Mouse (Mus musculus): ENCODE data around the gene Polr3c. TPM values are rescaled to one million over a fixed set of nuclear protein-coding genes. Genes with fewer than 3 reads are reported as not detected.
A peak's percentile ranks its signal among the peaks of the same experiment; 100 is the strongest.
"Not testable (repeated sequence)": the region's sequence is repeated elsewhere in the genome, so short reads cannot be mapped to it uniquely, and the experiment has no call there.

Polr3c gene
- 10 to 100 TPM; 25.5 to 26.3 TPM for total RNA-seq (2021)
- long read RNA-seq, experiment 1, transcript Polr3c-201 (15 exons, 2,390 nt) = major isoform, 6 of 23 reads
- long read RNA-seq, experiment 1, partial matches to known transcripts = 2 of 23 reads
- long read RNA-seq, experiment 1, other reads (novel, unspliced or antisense) = 12 of 23 reads
- long read RNA-seq, experiment 2, transcript Polr3c-201 (15 exons, 2,390 nt) = major isoform, 10 of 18 reads
- long read RNA-seq, experiment 2, partial matches to known transcripts = 1 of 18 reads
- long read RNA-seq, experiment 2, other reads (novel, unspliced or antisense) = 7 of 18 reads

DNA sequence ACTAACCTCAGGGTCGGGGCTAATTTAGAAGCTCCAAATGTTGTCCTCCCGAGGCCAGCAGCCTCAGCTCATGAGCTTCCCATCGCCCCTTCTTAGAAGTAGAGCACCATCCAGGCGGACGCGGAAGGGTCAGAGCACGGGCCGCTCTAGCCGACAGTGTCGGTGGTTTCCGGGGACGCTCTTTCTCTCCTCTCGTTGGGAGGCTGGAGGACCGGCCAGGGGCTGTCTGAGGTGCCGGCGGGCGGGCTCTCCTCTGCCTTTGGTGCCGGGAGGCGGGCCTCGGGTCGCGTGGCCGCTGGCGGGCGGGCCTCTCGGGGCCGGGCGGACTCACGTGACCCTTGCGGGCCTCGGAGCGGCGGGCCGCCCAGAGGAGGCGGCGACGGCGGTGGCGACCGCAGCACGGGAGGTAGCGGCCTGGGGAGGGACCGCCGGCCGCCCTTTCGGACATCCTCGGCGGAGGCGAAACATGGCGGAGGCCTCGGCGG lies at the start of gene Polr3c, which contains the start of gene Rnf115:
Polr3c (minus strand) TSS at position 286 of the 485 bp plus-strand sequence.
Rnf115 (plus strand) TSS at position 322 of the 485 bp plus-strand sequence.
- DNase-seq (ENCODE audit: low spot score in 2 of 2) = peak; percentile 91 to 95

- no peak for DNase-seq (ENCODE audit: low spot score in 2 of 2)
Observed at GRCm38 (mm10) chr3:96777120-96777519, 49.7 kb upstream of the Polr3c start.

GRCm38 (mm10) chr3:96772949-96773348 lies 45.5 kb upstream of the Polr3c start:
- no peak for DNase-seq (ENCODE audit: low spot score in 2 of 2)

DNA sequence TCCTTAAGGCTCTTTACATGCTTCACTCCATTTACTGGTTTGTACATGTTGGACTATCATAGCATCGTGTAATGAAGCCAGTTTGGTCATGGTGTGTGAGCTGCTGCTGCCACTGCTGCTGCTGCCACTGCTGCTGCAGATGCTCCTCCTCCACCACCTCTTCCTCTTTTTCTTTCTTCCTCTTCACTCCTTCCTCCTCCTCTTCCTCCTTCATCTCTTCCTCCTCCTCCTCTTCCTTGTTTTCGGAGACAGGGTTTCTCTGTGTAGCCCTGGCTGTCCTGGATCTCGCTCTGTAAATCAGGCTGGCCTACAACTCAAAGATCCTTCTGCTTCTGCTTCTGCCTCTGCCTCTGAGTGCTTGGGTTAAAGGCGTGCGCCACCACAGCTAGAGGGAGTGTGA lies 42.5 kb upstream of the Polr3c start:
- DNase-seq (ENCODE audit: low spot score in 2 of 2) = no peak

DNA sequence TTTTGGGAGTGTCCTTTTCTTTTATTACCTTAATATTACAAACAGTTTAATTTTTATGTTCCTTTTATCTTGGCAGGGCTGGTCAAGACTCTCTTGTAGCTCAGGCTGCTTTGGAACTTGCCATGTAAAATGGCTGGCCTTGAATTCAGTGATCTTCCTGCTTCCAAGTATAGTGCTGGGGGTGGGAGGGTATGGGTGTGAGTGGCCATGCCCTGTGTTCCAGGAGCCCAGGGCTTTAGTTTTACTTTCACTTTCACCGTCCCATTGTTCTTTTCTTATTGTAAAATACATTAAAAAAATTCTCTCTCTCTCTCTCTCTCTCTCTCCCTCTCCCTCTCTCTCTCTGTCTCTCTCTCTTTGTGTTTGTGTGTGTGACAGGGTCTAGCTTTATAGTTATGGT lies 37.1 kb upstream of the Polr3c start:
- no peak for DNase-seq (ENCODE audit: low spot score in 2 of 2)

- DNase-seq (ENCODE audit: low spot score in 2 of 2) = no peak
Observed at GRCm38 (mm10) chr3:96759695-96760094, 32.3 kb upstream of the Polr3c start.

DNA sequence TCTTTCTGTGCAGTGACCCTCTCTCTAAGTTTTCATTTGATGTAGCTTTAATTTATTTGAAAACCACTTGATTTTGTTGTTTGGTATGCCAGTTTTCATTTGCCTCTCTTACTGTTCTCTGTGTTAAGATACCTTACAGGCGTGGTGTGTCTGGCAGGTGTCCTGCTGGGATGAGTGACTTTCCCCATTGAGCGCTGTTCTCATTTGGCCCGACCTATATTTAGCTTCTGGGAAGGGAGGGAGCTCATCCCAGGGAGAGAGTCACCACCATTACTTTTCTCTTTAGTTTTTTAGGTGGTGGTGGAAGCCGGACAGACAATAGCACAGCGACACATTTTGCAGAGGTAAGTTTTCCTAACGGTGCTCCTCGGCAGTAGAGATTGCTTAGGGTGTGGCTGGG lies 30.3 kb upstream of the Polr3c start:
- DNase-seq (ENCODE audit: low spot score in 2 of 2) = no peak

- no peak for DNase-seq (ENCODE audit: low spot score in 2 of 2)
Observed at GRCm38 (mm10) chr3:96755935-96756334, 28.5 kb upstream of the Polr3c start.

- no peak for DNase-seq (ENCODE audit: low spot score in 2 of 2)
Observed at GRCm38 (mm10) chr3:96746829-96747228, 19.4 kb upstream of the Polr3c start.

DNA sequence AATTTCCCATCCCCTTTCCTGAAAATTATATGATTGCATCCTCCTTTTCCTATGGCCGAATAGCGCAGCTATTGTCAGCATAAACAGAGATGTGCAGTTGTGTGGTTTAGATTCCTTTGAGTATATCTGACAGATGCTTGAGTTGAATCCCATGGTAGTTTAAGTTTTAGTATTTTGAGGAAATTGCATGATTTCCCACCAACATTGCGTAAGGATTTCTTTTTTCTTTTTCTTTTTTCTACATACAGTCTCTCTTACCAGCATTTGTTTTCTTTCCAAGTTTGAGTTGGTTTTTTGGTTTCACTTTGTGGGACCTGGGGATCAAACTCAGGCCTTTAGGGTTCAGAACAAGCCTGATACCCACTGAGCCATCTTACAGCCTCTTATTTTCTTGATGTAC lies 16.9 kb upstream of the Polr3c start:
- DNase-seq (ENCODE audit: low spot score in 2 of 2) = no peak

DNA sequence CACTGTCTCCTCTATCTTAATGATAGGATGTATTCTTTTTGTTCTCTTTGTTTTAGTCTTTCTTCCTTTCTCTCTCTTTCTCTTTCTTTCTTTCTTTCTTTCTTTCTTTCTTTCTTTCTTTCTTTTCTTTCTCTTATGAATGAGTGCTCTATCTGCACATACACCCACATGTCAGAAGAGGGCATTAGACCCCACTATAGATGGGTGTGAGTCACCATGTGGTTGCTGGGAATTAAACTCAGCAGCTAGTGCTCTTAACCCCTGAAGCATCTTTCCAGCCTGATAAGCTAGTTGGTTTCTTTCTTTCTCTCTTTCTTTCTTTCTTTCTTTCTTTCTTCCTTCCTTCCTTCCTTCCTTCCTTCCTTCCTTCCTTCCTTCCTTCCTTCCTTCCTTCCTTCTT lies 12.9 kb upstream of the Polr3c start:
- DNase-seq (ENCODE audit: low spot score in 2 of 2) = not testable (repeated sequence)

GRCm38 (mm10) chr3:96737995-96738394 lies 10.6 kb upstream of the Polr3c start:
- no peak for DNase-seq (ENCODE audit: low spot score in 2 of 2)

DNA sequence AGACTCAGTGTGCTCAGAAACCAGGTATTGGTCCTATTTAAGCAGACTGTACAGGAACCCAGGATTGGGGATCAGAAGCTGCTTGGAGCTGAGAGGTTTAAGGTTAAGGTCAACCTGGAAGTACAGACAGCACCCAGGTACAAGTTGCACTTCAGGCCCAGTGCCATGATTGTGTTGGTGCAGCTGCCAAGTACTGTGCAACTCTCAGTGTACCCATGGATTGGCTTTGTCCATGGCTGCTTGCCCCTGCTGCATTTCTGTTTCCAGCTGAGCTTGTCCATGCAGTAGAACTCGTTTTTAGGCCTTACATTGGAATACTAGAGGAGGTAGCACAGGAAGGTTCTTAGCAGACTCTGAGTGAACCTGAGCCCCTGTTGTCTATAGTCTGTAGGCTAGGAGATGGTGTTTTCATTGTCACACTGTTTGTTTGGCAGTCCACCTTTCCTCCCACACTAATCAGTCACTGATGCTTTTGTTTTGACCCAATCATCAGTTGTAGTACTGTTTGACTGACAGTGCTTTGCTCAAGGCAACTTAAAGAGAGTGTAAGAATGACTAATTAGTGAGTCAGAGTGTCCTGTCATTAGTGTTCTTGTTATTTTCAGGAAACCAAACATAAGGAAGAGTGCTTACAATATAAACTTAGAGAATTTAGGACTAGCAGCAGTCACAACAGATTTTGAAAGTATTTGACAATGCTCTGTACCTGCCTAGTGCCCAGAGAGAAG lies 9.7 kb upstream of the Polr3c start:
- DNase-seq (ENCODE audit: low spot score in 2 of 2) = no peak

DNA sequence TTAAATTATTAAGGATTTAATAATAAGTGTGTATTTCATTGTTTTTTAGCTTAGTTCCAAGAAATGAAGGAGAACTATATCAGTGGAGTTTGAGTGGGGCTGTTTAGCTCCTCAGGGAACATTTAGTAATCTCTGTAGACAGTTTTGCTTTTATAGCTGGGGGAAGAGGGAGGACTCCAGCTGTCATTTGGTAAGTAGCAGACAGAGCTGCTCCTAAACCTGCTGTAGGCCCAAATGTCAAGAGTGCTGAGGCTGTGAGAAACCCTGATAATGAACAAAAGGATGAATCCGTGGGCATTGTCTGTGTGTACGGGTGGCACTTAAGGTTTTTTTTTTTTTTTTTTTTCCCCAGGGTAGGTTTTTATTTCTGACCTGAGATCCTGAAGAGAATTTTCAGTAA lies 7.8 kb upstream of the Polr3c start:
- DNase-seq (ENCODE audit: low spot score in 2 of 2) = peak in 1 of 2 experiments; percentile 43

- DNase-seq (ENCODE audit: low spot score in 2 of 2) = no peak
Observed at GRCm38 (mm10) chr3:96733984-96734383, 6.6 kb upstream of the Polr3c start.

DNA sequence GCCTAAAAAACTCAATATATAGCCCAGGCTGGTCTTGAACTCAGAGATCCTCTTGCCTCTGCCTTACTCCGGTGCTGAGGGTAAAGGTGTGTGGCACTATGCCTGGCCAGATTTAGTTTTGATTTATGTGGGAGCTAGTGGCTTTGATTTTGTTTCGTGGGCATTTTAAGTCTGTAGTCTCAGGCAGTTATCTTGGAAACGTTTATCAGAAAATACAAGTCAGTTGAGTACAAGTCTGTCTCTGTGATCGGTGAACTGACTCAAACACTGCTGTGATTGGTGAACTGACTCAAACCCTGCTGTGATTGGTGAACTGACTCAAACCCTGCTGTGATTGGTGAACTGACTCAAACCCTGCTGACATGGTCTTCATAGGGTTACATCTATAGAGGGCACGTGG lies 3.4 kb upstream of the Polr3c start:
- DNase-seq (ENCODE audit: low spot score in 2 of 2) = no peak

DNA sequence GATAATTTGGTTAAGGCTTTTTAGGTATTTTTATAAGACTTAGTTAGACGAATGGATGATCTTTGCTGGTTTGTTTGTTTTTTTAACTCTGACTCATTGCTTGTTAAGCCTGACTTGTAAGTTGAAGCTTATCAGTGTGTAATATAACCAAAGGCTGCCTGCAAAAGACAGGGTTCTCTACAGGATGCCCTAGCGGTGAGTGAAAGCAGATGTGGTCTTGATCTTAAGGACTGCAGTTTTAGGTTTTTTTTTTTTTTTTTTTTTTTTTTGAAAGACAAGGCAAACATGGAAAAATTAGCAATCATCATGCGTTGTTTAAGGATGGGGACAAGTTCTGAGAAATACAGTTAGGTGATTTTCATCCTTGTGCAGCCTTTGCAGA lies 2.0 kb upstream of the Polr3c start:
- no peak for DNase-seq (ENCODE audit: low spot score in 2 of 2)

GRCm38 (mm10) chr3:96728634-96729402 lies 1.4 kb upstream of the Polr3c start:
- no peak for DNase-seq (ENCODE audit: low spot score in 2 of 2)

GRCm38 (mm10) chr3:96727828-96728633 lies 603 bp upstream of the Polr3c start:
- DNase-seq (ENCODE audit: low spot score in 2 of 2) = peak in 1 of 2 experiments; percentile 34

DNA sequence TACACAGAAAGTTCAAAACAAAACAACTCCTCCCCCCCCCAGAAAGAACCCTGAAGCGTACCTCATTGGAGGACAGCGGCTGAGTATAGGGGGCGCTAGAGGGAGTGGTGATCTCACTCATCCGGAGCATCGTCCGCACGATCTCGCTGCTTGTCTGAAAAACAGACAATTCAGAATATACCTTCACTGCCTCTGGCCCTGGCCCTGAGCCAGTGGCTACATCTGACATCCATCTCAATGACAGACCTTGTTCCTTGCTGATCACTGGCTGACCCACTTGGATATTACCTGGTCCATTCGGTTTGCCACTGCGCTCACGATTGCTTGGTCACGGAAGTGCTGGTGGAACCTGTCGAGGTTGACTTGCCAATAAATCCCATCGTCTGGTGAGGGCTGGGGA lies 8.3 kb downstream of the Polr3c start:
- peak in 1 of 2 experiments; percentile 48 for DNase-seq (ENCODE audit: low spot score in 2 of 2)

- DNase-seq (ENCODE audit: low spot score in 2 of 2) = no peak
Observed at GRCm38 (mm10) chr3:96715854-96716253, 11.6 kb downstream of the Polr3c start.
